Mouse (Mus musculus) G1E (cell line): ENCODE measurements around the gene Stambp. TPM values are rescaled to one million over a fixed set of nuclear protein-coding genes. Genes with fewer than 3 reads are reported as not detected.

Experiments
- ATAC-seq: 2 replicates; pipeline ENCODE4 v1.8.0; 2016; ENCODE audit warnings: mild to moderate bottlenecking; ENCODE audit not compliant: insufficient number of reproducible peaks, poor library complexity, low FRiP score, severe bottlenecking; ENCODE audit errors: extremely low read depth
- DNase-seq: peaks from one replicate; pipeline ENCODE4 v3.0.0; 2012; ENCODE audit warnings: low spot score
- H3K27me3 ChIP-seq: 2 replicates; pipeline ENCODE4 v1.6.1; 2012; ENCODE audit warnings: mild to moderate bottlenecking, low read length, inconsistent platforms; ENCODE audit not compliant: insufficient read depth
- H3K36me3 ChIP-seq: replicated peaks from 2 replicates; pipeline ENCODE3; 2012; ENCODE audit warnings: mild to moderate bottlenecking, inconsistent platforms
- H3K4me1 ChIP-seq: 2 replicates; pipeline ENCODE4 v1.6.1; 2012; ENCODE audit warnings: low read depth, low read length, inconsistent platforms, mixed read lengths; ENCODE audit not compliant: insufficient read depth
- H3K4me3 ChIP-seq: 2 replicates; pipeline ENCODE4 v1.5.1; 2012; ENCODE audit warnings: low read depth, mild to moderate bottlenecking, inconsistent platforms, low read length, moderate library complexity, mixed read lengths
- H3K9me3 ChIP-seq: replicated peaks from 2 replicates; pipeline ENCODE4 v1.6.1; 2012; ENCODE audit warnings: inconsistent platforms
- CTCF ChIP-seq: IDR thresholded peaks from 2 replicates; pipeline ENCODE4 v1.5.1; 2012; ENCODE audit warnings: low read depth, low read length, inconsistent platforms, mixed read lengths
- GATA1 ChIP-seq: IDR thresholded peaks from 2 replicates; pipeline ENCODE4 v1.6.1; 2012; ENCODE audit warnings: borderline replicate concordance, low read length, inconsistent platforms, mixed read lengths
- GATA2 ChIP-seq: IDR thresholded peaks from 2 replicates; pipeline ENCODE4 v1.6.1; 2012; ENCODE audit warnings: low read depth, low read length, inconsistent platforms, borderline replicate concordance
- POLR2AphosphoS5 ChIP-seq: IDR thresholded peaks from 2 replicates; pipeline ENCODE4 v1.6.1; 2012; ENCODE audit warnings: low read depth, low read length, inconsistent platforms; ENCODE audit not compliant: insufficient replicate concordance
- TAL1 ChIP-seq: conservative IDR thresholded peaks from 2 replicates; pipeline ENCODE4 v1.6.1; 2012; ENCODE audit warnings: low read depth, low read length, inconsistent platforms, mixed read lengths
- polyA plus RNA-seq: library from polyadenylated mRNA; stranded (reverse); fragments of >175 nt; gene quantifications from 2 replicates; pipeline ENCODE4 v1.2.3, GENCODE M21; 2012
- total RNA-seq, 2 experiments: library from RNA; stranded (forward) in 1 of 2; stranded (reverse) in 1 of 2; fragments of 200-1000 nt in 1 of 2; fragments of >200 nt in 1 of 2; fragmentation: Nextera tagmentation in 1 of 2; gene quantifications; 2 replicates each; pipeline ENCODE4 v1.2.3; 2014 to 2017

The Stambp gene
- total and polyA plus RNA-seq, 3 experiments: 1.9 to 47.3 (median 7.0) TPM

- no peak for ATAC-seq
- no peak for TF ChIP-seq POLR2AphosphoS5
- TF ChIP-seq GATA1: no peak
- no peak for TF ChIP-seq TAL1
- TF ChIP-seq GATA2: no peak
- TF ChIP-seq CTCF: no peak
Observed at GRCm38 (mm10) chr6:83518637-83519036, 53.9 kb downstream of the Stambp start.

DNA sequence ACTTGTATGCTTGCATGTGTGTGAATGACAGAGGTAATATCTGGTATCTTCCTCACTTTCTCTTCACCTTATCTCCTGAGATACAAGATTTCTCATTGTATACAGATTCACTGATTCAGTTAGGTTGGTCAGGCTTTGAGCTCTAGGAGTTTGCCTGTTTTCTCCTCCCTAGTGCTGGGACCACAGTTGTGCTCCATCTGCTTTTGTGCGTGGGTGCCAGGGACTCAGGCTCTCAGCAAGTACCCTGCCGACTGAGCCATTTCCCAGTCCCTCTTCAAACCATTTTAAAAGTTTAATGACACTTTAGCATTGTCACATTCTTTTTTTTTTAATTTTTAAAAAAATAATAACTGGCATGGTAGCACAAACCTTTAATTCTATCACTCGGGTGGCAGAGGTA, 57.4 kb downstream of the Stambp start:
- DNase-seq (no peak), ATAC-seq (no peak)
- H3K4me3 ChIP-seq: no peak overlapping the region
- peaks cover 34% of the 10 kb centered on the region for H3K27me3 ChIP-seq
- TF ChIP-seq TAL1 (no peak), POLR2AphosphoS5 (no peak), GATA2 (no peak), GATA1 (no peak), CTCF (no peak)
- H3K4me1 ChIP-seq: no peaks in the 10 kb centered on the region
- no peaks in the 10 kb centered on the region for H3K36me3 ChIP-seq
- H3K9me3 ChIP-seq: peaks cover 3% of the 10 kb centered on the region

More at GRCm38 (mm10) chr6:83518637-83519036, 53.9 kb downstream of the Stambp start:
- peaks cover 3% of the 10 kb centered on the region for H3K9me3 ChIP-seq
- H3K27me3 ChIP-seq: peaks cover 36% of the 10 kb centered on the region
- H3K36me3 ChIP-seq: no peaks in the 10 kb centered on the region
- no peaks in the 10 kb centered on the region for H3K4me1 ChIP-seq
- H3K4me3 ChIP-seq: no peak overlapping the region
- no peak for DNase-seq

DNA sequence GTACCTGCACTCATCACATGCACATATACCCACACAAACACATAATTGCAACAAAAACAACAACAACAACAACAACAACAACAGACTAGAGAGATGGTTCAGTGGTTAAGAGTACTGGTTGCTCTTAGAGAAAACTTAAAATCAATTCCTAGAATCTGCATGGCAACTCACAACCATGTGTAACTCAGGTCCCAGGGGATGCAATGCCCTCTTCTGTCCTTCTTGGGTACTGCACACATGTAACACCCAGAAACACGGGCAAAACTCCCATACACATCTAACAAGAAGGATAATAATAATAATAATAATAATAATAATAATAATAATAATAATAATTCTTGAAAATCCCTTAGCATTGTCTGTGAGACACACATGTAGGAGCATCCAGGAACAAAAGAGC, 60.0 kb downstream of the Stambp start:
- no peak for DNase-seq
- peaks cover 3% of the 10 kb centered on the region; the same call in 1 of the 2 replicates for H3K4me1 ChIP-seq
- TF ChIP-seq CTCF (no peak), GATA1 (no peak), GATA2 (no peak), POLR2AphosphoS5 (no peak), TAL1 (no peak)
- peaks cover 36% of the 10 kb centered on the region for H3K27me3 ChIP-seq
- no peaks in the 10 kb centered on the region for H3K36me3 ChIP-seq
- H3K9me3 ChIP-seq: no peaks in the 10 kb centered on the region
- ATAC-seq: no peak
- no peak overlapping the region for H3K4me3 ChIP-seq

DNA sequence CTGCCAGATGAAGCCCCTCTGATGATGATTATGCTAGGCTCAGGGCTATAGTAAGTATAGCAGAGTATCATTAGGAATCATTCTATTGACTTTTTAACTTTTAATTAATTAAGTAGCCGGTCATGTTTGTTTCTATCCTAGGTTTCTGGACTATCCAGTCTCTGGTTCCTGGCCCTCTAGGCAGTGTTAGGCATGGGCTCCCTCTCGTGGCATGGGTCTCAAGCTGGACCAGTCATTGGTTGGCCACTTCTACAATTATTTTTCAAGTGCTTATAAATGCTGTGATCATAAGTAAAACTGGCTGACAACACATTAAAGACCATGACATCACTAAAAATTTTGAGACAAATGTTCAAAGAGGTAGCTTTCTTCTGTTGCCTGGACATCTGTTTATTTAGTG, 62.3 kb downstream of the Stambp start:
- H3K4me3 ChIP-seq: no peak overlapping the region
- no peak for ATAC-seq
- no peak for TF ChIP-seq TAL1
- no peak for TF ChIP-seq GATA1
- TF ChIP-seq CTCF: no peak
- no peak for TF ChIP-seq POLR2AphosphoS5
- TF ChIP-seq GATA2: no peak
- H3K9me3 ChIP-seq: no peaks in the 10 kb centered on the region
- H3K4me1 ChIP-seq: peaks cover 9% of the 10 kb centered on the region
- H3K36me3 ChIP-seq: no peaks in the 10 kb centered on the region
- H3K27me3 ChIP-seq: peaks cover 26% of the 10 kb centered on the region
- DNase-seq: no peak

DNA sequence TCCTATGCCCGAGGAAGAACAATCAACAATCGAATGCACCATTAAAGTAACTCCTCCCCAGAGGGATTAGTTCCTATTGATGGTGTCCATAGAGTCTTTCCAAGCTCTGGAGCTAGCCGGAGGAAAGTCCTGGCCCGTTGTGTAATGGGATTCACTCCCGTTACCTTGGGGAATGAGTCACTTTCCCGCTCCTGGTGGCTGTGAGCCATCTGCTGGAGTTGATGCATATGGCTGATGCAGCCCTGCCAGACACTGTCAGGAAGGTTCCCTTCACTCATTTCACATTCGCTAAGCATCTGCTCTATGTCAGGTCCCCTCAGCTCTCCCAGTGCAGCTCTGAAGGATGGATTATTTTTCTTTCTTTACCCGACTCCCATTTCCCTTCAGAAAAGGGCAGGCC, 63.1 kb downstream of the Stambp start:
- no peak for DNase-seq
- Histone ChIP-seq H3K4me1 (peaks cover 15% of the 10 kb centered on the region), H3K27me3 (peaks cover 24% of the 10 kb centered on the region), H3K4me3 (no peak overlapping the region), H3K36me3 (no peaks in the 10 kb centered on the region), H3K9me3 (no peaks in the 10 kb centered on the region)
- ATAC-seq: no peak
- TF ChIP-seq CTCF: no peak
- no peak for TF ChIP-seq POLR2AphosphoS5
- no peak for TF ChIP-seq TAL1
- no peak for TF ChIP-seq GATA2
- TF ChIP-seq GATA1: no peak

DNA sequence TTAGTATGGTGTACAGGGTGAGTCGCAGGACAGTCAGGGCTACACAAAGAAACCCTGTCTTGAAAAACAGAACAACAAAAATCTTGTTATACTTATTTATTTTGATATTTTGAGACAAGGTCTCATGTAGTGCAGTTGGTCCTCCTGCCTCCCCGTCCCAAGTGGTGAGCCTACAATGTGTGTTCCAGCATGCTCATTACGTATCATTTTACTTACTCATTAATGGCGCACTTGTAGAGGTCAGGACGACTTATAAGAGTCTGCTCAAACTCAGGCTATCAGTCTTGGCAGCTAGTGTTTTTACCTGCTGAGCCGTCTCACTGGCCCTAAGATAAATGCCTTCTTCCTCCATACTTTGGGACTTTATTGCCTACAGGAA, 65.4 kb downstream of the Stambp start:
- Histone ChIP-seq H3K9me3 (no peaks in the 10 kb centered on the region), H3K4me1 (peaks cover 19% of the 10 kb centered on the region), H3K4me3 (peak overlapping the region; percentile 75), H3K36me3 (peaks cover 9% of the 10 kb centered on the region), H3K27me3 (peaks cover 19% of the 10 kb centered on the region)
- DNase-seq: no peak
- TF ChIP-seq TAL1 (no peak), POLR2AphosphoS5 (no peak), CTCF (no peak), GATA1 (no peak), GATA2 (no peak)
- no peak for ATAC-seq
